Mouse (Mus musculus): ENCODE data around the gene Tmem259. TPM values are rescaled to one million over a fixed set of nuclear protein-coding genes. Genes with fewer than 3 reads are reported as not detected.

The Tmem259 gene
- polyA plus RNA-seq, 2 experiments, result 5.9 to 59.7 TPM

DNA sequence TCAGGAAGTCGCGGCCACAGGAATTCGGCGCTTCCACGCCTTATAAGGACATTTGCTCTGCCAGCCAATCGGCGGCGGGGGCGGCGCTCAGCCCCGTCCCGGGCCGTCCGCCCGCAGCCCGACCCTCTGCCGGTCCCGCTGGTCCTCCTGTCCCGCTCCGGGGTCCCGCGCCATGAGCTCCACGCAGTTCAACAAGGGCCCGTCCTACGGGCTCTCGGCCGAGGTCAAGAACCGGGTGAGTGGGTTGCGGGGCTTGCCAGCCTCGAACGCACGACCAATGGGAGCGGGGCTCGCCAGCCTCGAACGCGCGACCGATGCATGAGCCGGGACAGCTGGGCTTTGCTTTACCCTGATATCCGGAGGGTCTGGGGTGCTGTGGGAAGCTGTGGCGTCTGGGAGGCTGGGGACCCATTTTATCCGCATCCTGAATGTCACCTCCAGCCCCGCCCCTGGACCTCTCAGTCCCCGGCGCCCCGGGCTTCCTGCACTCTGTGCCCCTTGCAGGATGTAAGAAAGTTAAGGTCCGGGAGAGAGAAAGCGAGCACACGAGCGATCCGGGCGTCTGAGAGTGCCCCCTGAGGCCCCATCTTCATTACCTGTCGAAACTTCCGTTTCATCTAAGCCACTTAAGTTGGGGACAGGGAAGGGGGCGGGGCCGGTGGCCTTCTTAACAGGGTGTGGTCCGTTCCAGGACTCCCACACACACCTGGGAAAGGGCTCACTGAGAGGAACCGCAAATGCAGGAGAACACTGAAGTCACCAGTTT lies 4.6 kb upstream of the Tmem259 start, which contains the start of gene Cnn2:
Gene Cnn2, plus strand, starts transcription at position 79 of the 766 bp plus-strand sequence.
- no peak for ATAC-seq (ENCODE audit: insufficient read depth)
- TF ChIP-seq CTCF (IDR thresholded peaks at IDR 0.05; ENCODE audit: low read depth) (no peak), EP300 (IDR thresholded peaks at IDR 0.05; ENCODE audit: low read depth) (no peak)

DNA sequence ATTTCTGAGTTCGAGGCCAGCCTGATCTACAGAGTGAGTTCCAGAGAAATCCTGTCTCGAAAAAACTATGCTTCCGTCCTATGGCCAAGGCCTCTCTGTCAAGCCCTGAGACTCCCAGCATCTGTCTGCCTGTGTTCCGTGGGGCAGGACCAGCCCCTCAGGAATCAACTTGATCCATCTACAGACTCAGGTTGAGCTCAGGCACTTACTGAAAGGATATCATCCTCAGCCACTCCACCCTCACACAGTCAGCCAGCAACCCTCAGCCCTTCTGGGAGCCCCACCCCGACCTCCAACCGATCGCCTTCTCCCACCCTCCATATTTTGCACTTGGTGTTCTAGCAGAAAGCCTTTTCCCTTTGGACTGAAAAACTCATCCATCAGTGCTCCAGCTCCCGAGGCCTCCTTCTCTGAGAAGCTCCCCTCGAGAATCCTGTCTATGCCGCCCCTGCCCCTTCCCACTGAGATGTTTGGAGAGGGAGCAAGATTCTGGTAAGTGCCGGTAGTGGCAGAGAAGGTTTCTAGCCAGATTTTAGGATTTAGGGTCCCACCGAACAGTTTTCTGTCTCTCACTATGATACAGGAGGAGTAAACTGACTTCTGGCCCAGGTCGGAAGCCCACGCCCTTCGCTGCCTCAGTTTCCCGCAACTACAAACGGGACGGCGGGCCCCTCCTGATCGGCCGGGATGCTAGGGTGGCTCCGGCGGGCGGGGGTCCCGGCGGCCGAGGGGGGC lies 3.8 kb upstream of the Tmem259 start:
- no peaks in the 10 kb centered on the region for H3K36me3 ChIP-seq (replicated peaks; ENCODE audit: control insufficient read depth, insufficient read depth, low read depth)
- ATAC-seq (ENCODE audit: insufficient read depth) (no peak), DNase-seq (ENCODE audit: low read depth in 3 of 3, low spot score in 3 of 3) (no peak)
- H3K27me3 ChIP-seq (ENCODE audit: control insufficient read depth, insufficient read depth, low read length), result peaks cover 23% of the 10 kb centered on the region
- 18% methylated on average over 27 of the region's 27 CpGs for WGBS (ENCODE audit: insufficient replicate concordance)
- peak overlapping the region; percentile 47 to 57 for H3K4me3 ChIP-seq (ENCODE audit: insufficient read depth in 1 of 2, low read depth in 2 of 2, low read length in 2 of 2)
- H3K27ac ChIP-seq, result no peak overlapping the region; the same call in 1 of the 2 replicates
- TF ChIP-seq CTCF (IDR thresholded peaks at IDR 0.05; ENCODE audit: low read depth), result no peak
- TF ChIP-seq EP300 (IDR thresholded peaks at IDR 0.05; ENCODE audit: low read depth), result no peak
- peaks cover 30 to 41% of the 10 kb centered on the region in 2 experiments for H3K4me1 ChIP-seq (replicated peaks; ENCODE audit: control insufficient read depth in 2 of 2, insufficient read depth in 2 of 2, low read length in 1 of 2)
- H3K4me2 ChIP-seq (ENCODE audit: low read depth), result peak overlapping the region; percentile 97
- H3K9ac ChIP-seq (replicated peaks), result peak overlapping the region; percentile 45
- no peaks in the 10 kb centered on the region; the same call in 1 of the 2 replicates for H3K9me3 ChIP-seq (ENCODE audit: control insufficient read depth, low read length)

More for the DNA sequence above, 4.6 kb upstream of the Tmem259 start, which contains the start of gene Cnn2:
- H3K4me2 ChIP-seq (ENCODE audit: low read depth), result peak within 1 kb of the TSS; percentile 97
- peaks cover 23% of the 10 kb centered on the region for H3K27me3 ChIP-seq (ENCODE audit: control insufficient read depth, insufficient read depth, low read length)
- H3K9ac ChIP-seq (replicated peaks), result peak within 1 kb of the TSS; percentile 45
- under 1% methylated on average over 59 of the region's 59 CpGs for WGBS (ENCODE audit: insufficient replicate concordance)
- DNase-seq (ENCODE audit: low read depth in 3 of 3, low spot score in 3 of 3), result no peak
- peak within 1 kb of the TSS; percentile 47 to 57 for H3K4me3 ChIP-seq (ENCODE audit: insufficient read depth in 1 of 2, low read depth in 2 of 2, low read length in 2 of 2)
- no peak within 1 kb of the TSS; the same call in 1 of the 2 replicates for H3K27ac ChIP-seq
- H3K36me3 ChIP-seq (replicated peaks; ENCODE audit: control insufficient read depth, insufficient read depth, low read depth), result no peaks in the 10 kb centered on the region
- H3K9me3 ChIP-seq (ENCODE audit: control insufficient read depth, low read length), result no peaks in the 10 kb centered on the region; the same call in 1 of the 2 replicates
- peaks cover 26 to 35% of the 10 kb centered on the region in 2 experiments for H3K4me1 ChIP-seq (replicated peaks; ENCODE audit: control insufficient read depth in 2 of 2, insufficient read depth in 2 of 2, low read length in 1 of 2)

DNA sequence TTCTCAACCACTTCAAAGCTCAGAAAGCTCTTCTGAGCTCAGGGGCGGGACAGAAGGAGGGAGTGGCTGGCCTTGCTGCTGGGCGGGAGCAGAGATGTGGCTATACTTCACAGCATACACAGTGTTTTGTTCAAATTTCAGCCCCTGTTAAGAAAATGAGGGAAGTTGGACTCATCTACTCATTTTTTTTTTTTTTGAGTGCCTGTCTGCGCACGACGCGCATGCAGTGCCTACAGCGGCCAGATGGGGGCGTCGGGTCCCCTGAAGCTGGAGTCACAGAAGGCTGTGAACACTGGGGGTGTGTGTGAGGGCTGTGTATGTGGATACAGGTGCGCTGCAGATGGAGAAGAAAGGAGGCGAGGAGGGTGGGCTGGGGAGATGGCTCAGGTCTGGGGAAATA lies 2.8 kb upstream of the Tmem259 start:
- 2% methylated on average over 11 of the region's 11 CpGs for WGBS (ENCODE audit: insufficient replicate concordance)
- Histone ChIP-seq H3K4me2 (ENCODE audit: low read depth) (peak overlapping the region; percentile 97), H3K36me3 (replicated peaks; ENCODE audit: control insufficient read depth, insufficient read depth, low read depth) (no peaks in the 10 kb centered on the region), H3K4me3 (ENCODE audit: insufficient read depth in 1 of 2, low read depth in 2 of 2, low read length in 2 of 2) (peak overlapping the region in 1 of 2 experiments; percentile 97; a peak in 2 of 4 replicates), H3K27me3 (ENCODE audit: control insufficient read depth, insufficient read depth, low read length) (peaks cover 23% of the 10 kb centered on the region), H3K4me1 (replicated peaks; ENCODE audit: control insufficient read depth in 2 of 2, insufficient read depth in 2 of 2, low read length in 1 of 2) (peaks cover 31 to 42% of the 10 kb centered on the region in 2 experiments), H3K9me3 (ENCODE audit: control insufficient read depth, low read length) (no peaks in the 10 kb centered on the region; the same call in 1 of the 2 replicates), H3K9ac (replicated peaks) (peak overlapping the region; percentile 96), H3K27ac (peak overlapping the region; percentile 97)
- TF ChIP-seq CTCF (IDR thresholded peaks at IDR 0.05; ENCODE audit: low read depth), result peak; percentile 94
- no peak for TF ChIP-seq EP300 (IDR thresholded peaks at IDR 0.05; ENCODE audit: low read depth)
- ATAC-seq (ENCODE audit: insufficient read depth), result no peak
- DNase-seq (ENCODE audit: low read depth in 3 of 3, low spot score in 3 of 3), result peak in 2 of 3 experiments; percentile 63 to 70

DNA sequence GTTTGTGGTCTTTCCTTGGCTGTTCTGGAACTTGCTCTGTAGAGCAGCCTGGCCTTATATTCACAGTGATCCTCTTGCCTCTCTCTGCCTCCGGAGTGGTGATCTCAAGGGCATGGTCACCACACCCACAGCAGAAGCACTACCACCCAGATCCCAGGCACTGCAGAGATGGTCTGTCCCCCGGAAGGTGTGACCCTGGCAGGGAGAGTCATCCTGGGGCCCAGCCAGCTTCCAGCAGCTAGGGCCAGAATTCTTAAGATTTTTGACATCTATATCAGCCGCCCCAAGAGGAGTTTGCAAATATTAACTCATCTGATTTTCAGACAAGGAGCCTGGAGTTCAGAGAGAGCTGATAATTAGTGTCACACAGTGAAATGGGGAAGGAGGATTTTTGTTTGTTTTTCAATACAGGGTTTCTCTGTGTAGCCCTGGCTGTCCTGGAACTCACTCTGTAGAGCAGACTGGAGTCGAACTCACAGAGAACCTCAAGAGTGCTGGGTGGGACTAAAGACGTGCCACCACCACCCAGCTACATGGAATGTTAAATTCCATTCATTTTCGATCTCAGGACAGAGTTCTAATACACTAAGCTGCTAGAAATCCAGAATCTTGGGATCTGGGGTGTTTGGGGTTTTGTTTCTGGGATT lies 2.2 kb upstream of the Tmem259 start:
- peak; percentile 42 for ATAC-seq (ENCODE audit: insufficient read depth)

More for the DNA sequence above, 2.2 kb upstream of the Tmem259 start:
- peak overlapping the region; percentile 59 to 97 for H3K4me3 ChIP-seq (ENCODE audit: insufficient read depth in 1 of 2, low read depth in 2 of 2, low read length in 2 of 2)
- peak overlapping the region; percentile 96 for H3K9ac ChIP-seq (replicated peaks)
- peak in 1 of 3 experiments; percentile 45 for DNase-seq (ENCODE audit: low read depth in 3 of 3, low spot score in 3 of 3)
- no peak for TF ChIP-seq CTCF (IDR thresholded peaks at IDR 0.05; ENCODE audit: low read depth)
- TF ChIP-seq EP300 (IDR thresholded peaks at IDR 0.05; ENCODE audit: low read depth), result no peak
- no peaks in the 10 kb centered on the region for H3K36me3 ChIP-seq (replicated peaks; ENCODE audit: control insufficient read depth, insufficient read depth, low read depth)
- peaks cover 31 to 42% of the 10 kb centered on the region in 2 experiments for H3K4me1 ChIP-seq (replicated peaks; ENCODE audit: control insufficient read depth in 2 of 2, insufficient read depth in 2 of 2, low read length in 1 of 2)
- H3K27me3 ChIP-seq (ENCODE audit: control insufficient read depth, insufficient read depth, low read length), result peaks cover 23% of the 10 kb centered on the region
- no peaks in the 10 kb centered on the region for H3K9me3 ChIP-seq (ENCODE audit: control insufficient read depth, low read length)
- 19% methylated on average over 6 of the region's 6 CpGs for WGBS (ENCODE audit: insufficient replicate concordance)
- H3K4me2 ChIP-seq (ENCODE audit: low read depth), result peak overlapping the region; percentile 97
- peak overlapping the region; percentile 97 for H3K27ac ChIP-seq
